Mouse (Mus musculus): ENCODE measurements around the gene Ppfibp2. TPM values are rescaled to one million over a fixed set of nuclear protein-coding genes. Genes with fewer than 3 reads are reported as not detected.

Gene Ppfibp2
- polyA plus RNA-seq (2012; ENCODE audit: low replicate concordance): 1.3 TPM in 1 of 2 replicates, not detected in the other

GRCm38 (mm10) chr7:107594857-107595402 lies at the start of gene Ppfibp2:
TSS of gene Ppfibp2 (plus strand) at chr7:107595207.

GRCm38 (mm10) chr7:107567261-107567671 lies 27.7 kb upstream of the Ppfibp2 start, which contains the start of gene Olfml1:
TSS of gene Olfml1 (plus strand) at chr7:107567446.

GRCm38 (mm10) chr7:107625061-107625460 lies 30.1 kb downstream of the Ppfibp2 start, which contains the start of gene 5330417H12Rik:
TSS of gene 5330417H12Rik (minus strand) at chr7:107625161.

GRCm38 (mm10) chr7:107757308-107758151 lies 162.5 kb downstream of the Ppfibp2 start, which contains the start of gene Cyb5r2:
TSS of gene Cyb5r2 (minus strand) at chr7:107758032.

Other genes starting within 250 kb of the Ppfibp2 start
- 0.07 TPM in 1 of 2 replicates, not detected in the other for gene Syt9, start 224.5 kb upstream of the Ppfibp2 start, polyA plus RNA-seq (2012; ENCODE audit: low replicate concordance)
- not detected in 2 replicates for gene Olfml1, start 27.8 kb upstream of the Ppfibp2 start, polyA plus RNA-seq (2012; ENCODE audit: low replicate concordance)
- not detected in 2 replicates for gene 5330417H12Rik, start 30.0 kb downstream of the Ppfibp2 start, polyA plus RNA-seq (2012; ENCODE audit: low replicate concordance)
- 0.06 TPM in 1 of 2 replicates, not detected in the other for gene Cyb5r2, start 162.8 kb downstream of the Ppfibp2 start, polyA plus RNA-seq (2012; ENCODE audit: low replicate concordance)
- not detected in 2 replicates for gene Ovch2, start 206.0 kb downstream of the Ppfibp2 start, polyA plus RNA-seq (2012; ENCODE audit: low replicate concordance)
- not detected in 2 replicates for gene Olfr467, start 217.1 kb downstream of the Ppfibp2 start, polyA plus RNA-seq (2012; ENCODE audit: low replicate concordance)
- gene Olfr469, start 230.3 kb downstream of the Ppfibp2 start, polyA plus RNA-seq (2012; ENCODE audit: low replicate concordance): not detected in 2 replicates